In the genomic region with DNA sequence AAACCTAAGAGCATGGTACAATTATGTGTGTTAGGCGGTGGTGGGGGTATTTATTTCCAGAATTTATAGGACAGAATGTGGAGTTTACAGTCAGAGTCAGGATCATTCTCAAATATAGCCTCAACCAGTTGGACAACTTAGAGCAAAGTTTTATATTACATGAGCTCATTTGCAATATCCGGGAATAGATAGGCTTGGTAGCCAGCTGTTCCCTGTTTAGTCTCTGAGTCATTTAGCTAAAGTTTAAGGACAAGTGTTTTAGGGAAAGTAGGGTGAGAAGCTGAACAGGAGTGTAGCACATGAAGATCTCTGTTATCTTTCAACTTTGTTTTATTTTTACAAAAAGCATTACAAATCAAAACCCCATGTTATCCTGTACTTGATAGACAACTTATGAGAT, we compare ENCODE assay signal across 26 mouse cellular contexts.
DNase-seq lines count a peak whose midpoint lies in the region; ATAC-seq and TF ChIP-seq lines count a peak whose summit lies in the region.
"Had no signal": no experiment of that assay in that cellular context is flagged by ENCODE, and none has a peak within 500 bp of the region (broad histone marks: within the 10 kb centered on the region; RNA-seq: fewer than 3 reads in every experiment).

No protein-coding gene starts in this region.

- no peak overlapping the region for H3K27ac ChIP-seq in stomach, postnatal 0 days (replicated peaks)
- H3K27ac ChIP-seq: embryonic facial prominence, embryonic 15.5 days; hindbrain, embryonic 10.5 days; liver, embryonic 15.5 days; neural tube, embryonic 12.5 days had no signal

- no peaks in the 10 kb centered on the region for H3K4me1 ChIP-seq in stomach, postnatal 0 days (replicated peaks; ENCODE audit: control insufficient read depth, insufficient read depth)
- H3K4me1 ChIP-seq: embryonic facial prominence, embryonic 15.5 days; hindbrain, embryonic 10.5 days; liver, embryonic 15.5 days; neural tube, embryonic 12.5 days had no signal

- H3K9ac ChIP-seq in stomach, postnatal 0 days (ENCODE audit: low read length) = no peak overlapping the region
- H3K9ac ChIP-seq: embryonic facial prominence, embryonic 15.5 days; liver, embryonic 15.5 days; neural tube, embryonic 12.5 days had no signal

- intact Hi-C loops in heart, postnatal 10 days (cut with DNase I) = no loop called here
- intact Hi-C loops in left cerebral cortex, postnatal 25 days (cut with DNase I) = loop anchor here (1.0 kb wide), 1 partner anchor 52 kb away; no protein-coding TSS in a partner anchor

- no peak for TF ChIP-seq CTCF in stomach, postnatal 0 days (IDR thresholded peaks at IDR 0.05; ENCODE audit: low read depth)

- ATAC-seq in stomach, postnatal 0 days (ENCODE audit: low FRiP score, low TSS enrichment) = no peak
- ATAC-seq: forebrain, embryonic 14.5 days; hindbrain, embryonic 16.5 days; intestine, embryonic 16.5 days had no signal

- peak; percentile 1 to 4 for DNase-seq in heart, postnatal 10 days
- DNase-seq in heart, adult 9 months (ENCODE audit: low spot score in 2 of 2) = no peak
- DNase-seq in right cerebral cortex, adult 18-20 months = peak; percentile 41
- no peak for DNase-seq in right cerebral cortex, postnatal 14 days
- peak; percentile 20 to 84 for DNase-seq in left cerebral cortex, postnatal 25 days (ENCODE audit: low spot score in 2 of 2)
- no peak for DNase-seq in layer of hippocampus, adult 8-10 months (ENCODE audit: low spot score in 2 of 2)
- no peak for DNase-seq in stomach, postnatal 0 days (ENCODE audit: low spot score)
- DNase-seq: adrenal gland, postnatal 10 days; cerebellum, adult 2 months; cerebellum, postnatal 25 days; embryo, embryonic 11 days; kidney, adult 9 months; kidney, postnatal 25 days; liver; lung, postnatal 4 days; midbrain, embryonic 14.5 days; spleen, adult 18-20 months; thymus, postnatal 25 days had no signal

- 51% methylated on average over 2 of the region's 2 CpGs for WGBS in stomach, postnatal 0 days

- H3K4me2 ChIP-seq in stomach, postnatal 0 days (replicated peaks; ENCODE audit: low read depth) = no peak overlapping the region
- H3K4me2 ChIP-seq: embryonic facial prominence, embryonic 15.5 days; heart, embryonic 11.5 days; liver, embryonic 15.5 days; neural tube, embryonic 12.5 days had no signal

- H3K27me3 ChIP-seq in stomach, postnatal 0 days (ENCODE audit: control insufficient read depth, insufficient read depth, low read length) = no peaks in the 10 kb centered on the region
- H3K27me3 ChIP-seq: embryonic facial prominence, embryonic 15.5 days; liver, embryonic 15.5 days; neural tube, embryonic 12.5 days had no signal

- H3K9me3 ChIP-seq in stomach, postnatal 0 days (ENCODE audit: control insufficient read depth, low read length) = no peaks in the 10 kb centered on the region
- H3K9me3 ChIP-seq: embryonic facial prominence, embryonic 15.5 days; hindbrain, embryonic 10.5 days; liver, embryonic 15.5 days; neural tube, embryonic 12.5 days had no signal

- H3K4me3 ChIP-seq in stomach, postnatal 0 days (ENCODE audit: low read depth, low read length) = no peak overlapping the region
- H3K4me3 ChIP-seq: embryonic facial prominence, embryonic 15.5 days; hindbrain, embryonic 10.5 days; liver, embryonic 15.5 days; neural tube, embryonic 12.5 days had no signal

- no peak for TF ChIP-seq EP300 in stomach, postnatal 0 days (optimal IDR thresholded peaks at IDR 0.05)

- H3K36me3 ChIP-seq in stomach, postnatal 0 days (ENCODE audit: control insufficient read depth, insufficient read depth, low read length) = no peaks in the 10 kb centered on the region
- H3K36me3 ChIP-seq: embryonic facial prominence, embryonic 15.5 days; hindbrain, embryonic 10.5 days; liver, embryonic 15.5 days; neural tube, embryonic 12.5 days had no signal

Comparison
In these comparisons a context has a peak if more than half of its experiments do, and no peak if none do; other contexts are left out.
1. DNase-seq: peak in heart, postnatal 10 days (2 of 2), right cerebral cortex, adult 18-20 months (single experiment) and left cerebral cortex, postnatal 25 days (2 of 2); none in heart, adult 9 months (0 of 2), right cerebral cortex, postnatal 14 days (single experiment), layer of hippocampus, adult 8-10 months (0 of 2) and stomach, postnatal 0 days (single experiment).